Mouse (Mus musculus): Measurements from ENCODE around the gene Cldnd2.
"Not testable (repeated sequence)": the region's sequence is repeated elsewhere in the genome, so short reads cannot be mapped to it uniquely, and the experiment has no call there.

The Cldnd2 gene

DNA sequence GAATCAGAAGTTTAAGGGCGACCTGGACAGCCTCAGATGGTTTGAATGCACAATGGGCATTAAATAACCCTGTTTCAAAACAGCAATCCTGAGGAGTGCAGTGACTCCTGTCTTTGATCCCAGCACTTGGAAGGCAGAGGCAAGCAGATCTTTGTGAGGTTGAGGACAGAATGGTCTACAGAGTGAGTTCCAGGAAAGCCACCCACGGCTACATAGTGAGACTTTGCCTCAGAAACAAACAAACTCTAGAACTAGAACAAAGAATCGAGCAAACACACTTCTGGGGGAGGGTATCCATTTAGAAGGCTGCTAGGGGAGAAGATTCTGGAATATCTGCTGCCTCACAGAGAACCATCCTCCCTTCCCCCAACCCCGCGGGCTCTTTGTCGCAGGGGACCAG is at the start of gene Cldnd2:
Cldnd2 (plus strand) TSS at position 301 of the 400 bp plus-strand sequence.
- DNase-seq (ENCODE audit: inconsistent age in 2 of 2, low spot score in 1 of 2) = no peak

DNA sequence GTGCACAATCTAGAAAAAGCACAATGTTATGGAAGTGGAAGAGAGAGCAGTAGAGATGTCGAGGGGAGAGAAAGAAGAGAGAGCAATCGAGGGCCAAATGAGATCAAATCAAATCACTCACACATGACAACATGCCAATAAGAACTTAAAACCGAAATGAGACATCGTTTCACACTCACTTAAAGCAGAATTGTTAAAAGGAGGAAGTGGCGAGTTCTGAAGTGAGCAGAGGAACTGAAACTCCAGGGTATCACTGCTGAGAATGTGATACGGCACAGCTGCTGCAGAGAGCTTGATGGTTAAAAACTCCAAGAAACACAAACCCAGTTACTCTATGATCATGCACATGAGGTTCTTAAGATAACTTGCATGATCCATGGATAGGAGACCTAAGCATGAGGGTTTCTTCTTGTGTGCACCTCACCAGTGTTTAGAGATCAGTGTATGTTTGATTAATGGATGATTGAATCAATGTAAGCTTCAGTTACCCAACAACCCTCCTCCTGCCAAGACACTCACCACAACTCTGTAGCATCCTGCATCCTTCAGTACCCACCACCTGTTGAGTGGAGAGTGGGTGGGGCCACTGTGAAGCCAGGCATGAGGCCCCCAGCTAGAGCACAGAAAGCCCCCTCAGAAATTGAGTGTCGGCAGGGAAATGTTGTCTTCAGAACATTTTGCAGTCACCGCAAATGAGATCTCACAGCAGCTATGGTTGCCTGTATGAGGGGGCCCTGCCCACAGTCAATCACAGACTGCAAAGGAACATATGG is 48.0 kb upstream of the Cldnd2 start:
- no peak for DNase-seq (ENCODE audit: inconsistent age in 2 of 2, low spot score in 1 of 2)

DNA sequence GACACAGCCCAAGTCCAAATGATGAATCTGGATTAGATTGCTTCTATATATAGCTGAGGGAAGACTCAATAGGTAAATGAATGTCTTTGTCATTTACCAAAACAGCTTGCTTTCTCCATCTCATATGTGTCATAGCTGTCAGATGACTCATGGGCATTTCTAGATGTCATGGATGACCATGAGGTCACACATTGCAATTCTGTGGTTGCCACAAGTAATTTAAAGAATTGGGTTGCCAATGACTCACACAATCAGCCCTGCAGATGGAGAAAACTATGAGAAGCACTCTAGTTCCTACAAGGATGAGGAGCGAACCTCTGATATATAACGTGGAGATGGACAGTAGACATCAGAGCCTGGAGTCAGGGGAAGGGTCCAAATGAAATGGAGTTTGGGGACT is 41.1 kb upstream of the Cldnd2 start:
- no peak for DNase-seq (ENCODE audit: inconsistent age in 2 of 2, low spot score in 1 of 2)

DNA sequence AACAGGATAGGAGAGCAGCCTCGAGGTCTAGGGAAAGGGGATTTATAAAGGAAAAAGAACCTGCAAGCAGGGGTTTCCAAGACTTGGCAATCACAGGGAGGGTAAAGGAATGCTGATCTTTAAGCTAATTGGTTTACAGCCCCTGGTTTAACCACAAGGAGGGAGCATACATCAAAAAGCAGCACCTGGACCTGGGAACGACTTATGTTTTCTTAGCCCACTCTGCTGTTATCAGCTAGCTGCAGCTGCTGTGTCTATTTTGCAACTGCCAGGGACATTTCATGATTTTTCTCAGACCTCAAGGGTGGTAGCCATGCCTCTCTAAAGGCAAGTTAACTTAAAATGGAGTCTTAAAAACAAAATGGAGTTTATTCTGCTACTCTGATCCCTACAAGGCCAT is 37.9 kb upstream of the Cldnd2 start:
- no peak for DNase-seq (ENCODE audit: inconsistent age in 2 of 2, low spot score in 1 of 2)

DNA sequence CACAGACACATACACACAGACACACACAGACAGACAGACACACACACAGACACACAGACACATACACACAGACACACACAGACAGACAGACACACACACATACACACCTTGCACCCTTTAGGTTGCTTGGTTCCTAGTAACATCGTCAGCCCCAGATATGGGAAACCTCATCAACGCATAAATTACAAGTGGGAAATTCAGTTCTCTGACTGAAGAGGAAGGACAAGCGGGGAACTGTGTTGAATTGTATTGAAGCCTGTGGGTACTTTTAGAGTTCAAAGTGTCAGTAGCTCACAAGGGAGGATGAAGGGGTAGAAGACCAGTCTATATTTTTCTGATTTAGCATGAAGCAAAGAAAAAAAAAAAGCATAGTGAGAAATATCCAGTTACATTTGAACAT is 33.0 kb upstream of the Cldnd2 start:
- no peak for DNase-seq (ENCODE audit: inconsistent age in 2 of 2, low spot score in 1 of 2)

DNA sequence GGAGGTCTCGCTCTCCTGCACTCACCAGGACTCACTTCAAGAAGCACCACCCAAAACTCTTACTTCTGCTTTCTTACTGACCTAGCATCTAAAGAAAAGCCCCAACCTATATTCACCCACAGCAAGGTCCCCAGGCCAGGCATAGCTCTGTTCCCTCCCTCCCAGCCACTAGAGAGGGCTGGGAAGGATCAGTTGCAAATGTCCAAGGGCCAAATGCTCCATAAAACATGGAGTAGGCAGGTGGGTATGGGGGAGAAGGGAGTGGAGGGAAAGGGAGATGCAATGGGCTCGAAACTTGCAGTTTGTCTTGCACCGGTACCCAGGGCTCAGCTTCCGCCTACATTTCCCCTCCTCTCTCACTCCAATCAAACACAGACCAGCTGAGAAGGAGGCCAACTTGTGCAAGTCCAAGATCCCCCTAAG is 32.4 kb upstream of the Cldnd2 start, which contains the start of gene Siglecg:
Siglecg (plus strand) TSS at position 74 of the 423 bp plus-strand sequence.
- no peak for DNase-seq (ENCODE audit: inconsistent age in 2 of 2, low spot score in 1 of 2)

DNA sequence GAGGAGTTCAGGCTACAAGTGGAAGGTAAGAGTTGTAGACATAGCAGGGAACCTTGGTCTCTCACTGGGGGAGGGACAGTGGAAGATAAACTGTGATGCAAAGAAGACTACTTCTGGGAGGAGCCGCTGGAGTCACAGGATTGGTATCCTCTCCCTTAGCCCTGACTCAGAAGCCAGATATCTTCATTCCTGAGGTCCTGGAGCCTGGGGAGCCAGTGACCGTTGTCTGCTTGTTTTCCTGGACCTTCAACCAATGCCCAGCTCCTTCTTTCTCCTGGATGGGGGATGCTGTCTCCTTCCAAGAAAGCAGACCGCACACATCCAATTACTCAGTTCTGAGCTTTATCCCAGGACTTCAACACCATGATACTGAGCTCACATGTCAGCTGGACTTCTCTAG is 31.5 kb upstream of the Cldnd2 start:
- DNase-seq (ENCODE audit: inconsistent age in 2 of 2, low spot score in 1 of 2) = no peak

DNA sequence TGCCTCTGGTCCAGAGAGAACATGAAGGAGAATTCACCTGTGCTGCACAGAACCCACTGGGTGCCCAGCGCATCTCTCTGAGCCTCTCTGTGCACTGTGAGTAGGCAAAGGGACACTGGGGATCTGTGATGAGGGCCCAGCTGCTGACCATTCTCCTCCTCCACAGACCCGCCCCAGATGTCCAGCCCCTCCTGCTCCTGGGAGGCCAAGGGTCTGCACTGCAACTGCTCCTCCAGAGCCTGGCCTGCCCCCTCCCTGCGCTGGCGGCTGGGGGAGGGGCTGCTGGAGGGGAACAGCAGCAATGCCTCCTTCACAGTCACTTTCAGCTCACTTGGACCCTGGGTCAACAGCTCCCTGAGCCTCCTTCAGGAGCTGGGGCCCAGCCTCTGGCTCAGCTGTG is 28.9 kb upstream of the Cldnd2 start:
- DNase-seq (ENCODE audit: inconsistent age in 2 of 2, low spot score in 1 of 2) = not testable (repeated sequence)

DNA sequence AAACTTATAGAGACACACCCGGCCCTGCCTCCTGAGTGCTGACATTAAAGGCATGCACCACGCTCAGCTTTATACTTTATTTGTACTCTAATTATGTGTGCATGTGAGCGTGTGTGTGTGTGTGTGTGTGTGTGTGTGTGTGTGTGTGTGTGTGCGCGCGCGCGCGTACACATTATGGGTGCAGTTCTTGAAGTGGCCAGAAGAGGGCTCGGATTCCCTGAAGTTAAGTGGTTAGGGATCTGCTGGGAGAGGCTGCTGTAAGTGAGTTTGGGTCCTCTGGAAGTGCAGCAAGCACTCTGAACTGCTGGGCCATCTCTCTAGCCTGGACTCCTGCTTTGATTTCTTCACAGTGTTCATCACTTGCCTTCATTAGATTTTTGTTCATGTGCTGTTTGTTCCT is 23.3 kb upstream of the Cldnd2 start:
- no peak for DNase-seq (ENCODE audit: inconsistent age in 2 of 2, low spot score in 1 of 2)

DNA sequence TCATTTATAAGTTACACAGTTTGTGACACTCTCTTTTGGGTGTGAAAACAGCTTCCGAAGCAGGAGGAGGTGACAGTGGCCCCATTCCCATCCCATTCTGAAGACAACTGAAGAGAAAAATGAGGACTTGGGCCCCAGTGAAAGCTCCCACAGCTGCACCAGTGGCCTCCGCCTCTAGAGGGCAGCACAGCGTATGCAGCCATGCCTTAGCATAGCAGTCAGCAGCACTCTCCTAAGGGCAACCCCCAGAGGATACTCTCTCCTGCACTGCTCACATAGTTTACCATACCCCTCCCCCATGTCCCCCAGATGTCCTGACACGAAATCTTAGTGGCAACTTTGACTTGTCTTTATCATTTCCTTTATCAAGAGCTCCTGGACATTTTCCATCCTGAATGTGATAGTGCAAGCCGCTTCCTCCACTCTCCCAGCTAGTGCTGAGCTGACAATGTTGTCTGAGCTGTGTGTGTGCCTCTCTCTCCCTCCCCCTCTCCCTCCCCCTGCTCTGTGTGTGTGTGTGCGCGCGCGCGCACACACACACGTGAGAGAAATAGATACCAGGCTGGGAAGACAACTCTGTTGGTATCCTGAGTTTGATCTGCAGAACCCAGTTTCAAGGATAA is 17.5 kb upstream of the Cldnd2 start:
- DNase-seq (ENCODE audit: inconsistent age in 2 of 2, low spot score in 1 of 2) = peak; percentile 80 to 94

DNA sequence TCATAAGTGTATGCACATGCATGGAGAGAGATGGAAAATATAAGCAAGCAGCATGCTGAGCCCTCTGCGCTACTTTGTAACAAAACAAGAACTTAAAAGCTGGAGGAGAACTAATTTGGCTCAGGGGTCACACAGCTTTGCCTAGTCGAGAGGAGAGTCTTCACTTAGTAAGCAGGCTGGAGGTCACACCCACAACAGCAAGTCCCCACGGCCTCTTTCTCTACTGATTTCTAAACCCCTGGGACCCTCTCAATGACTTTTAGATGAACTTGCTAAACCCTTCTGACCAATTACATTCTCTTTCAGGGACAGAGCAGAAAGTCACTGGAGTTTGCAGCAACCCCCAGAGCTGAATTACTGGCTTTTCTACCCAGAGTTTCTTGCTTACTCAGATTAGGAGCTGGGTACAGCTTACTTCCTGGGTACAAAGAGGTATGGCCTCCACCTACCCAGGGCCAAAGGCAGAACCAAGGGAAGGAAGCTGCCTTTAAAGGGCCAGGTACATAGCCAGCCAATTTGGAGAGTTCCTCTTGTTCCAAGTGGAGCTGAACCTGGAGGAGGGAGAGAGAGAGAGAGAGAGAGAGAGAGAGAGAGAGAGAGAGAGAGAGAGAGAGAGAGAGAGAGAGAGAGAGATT is 16.5 kb upstream of the Cldnd2 start:
- DNase-seq (ENCODE audit: inconsistent age in 2 of 2, low spot score in 1 of 2) = peak in 1 of 2 experiments; percentile 34

DNA sequence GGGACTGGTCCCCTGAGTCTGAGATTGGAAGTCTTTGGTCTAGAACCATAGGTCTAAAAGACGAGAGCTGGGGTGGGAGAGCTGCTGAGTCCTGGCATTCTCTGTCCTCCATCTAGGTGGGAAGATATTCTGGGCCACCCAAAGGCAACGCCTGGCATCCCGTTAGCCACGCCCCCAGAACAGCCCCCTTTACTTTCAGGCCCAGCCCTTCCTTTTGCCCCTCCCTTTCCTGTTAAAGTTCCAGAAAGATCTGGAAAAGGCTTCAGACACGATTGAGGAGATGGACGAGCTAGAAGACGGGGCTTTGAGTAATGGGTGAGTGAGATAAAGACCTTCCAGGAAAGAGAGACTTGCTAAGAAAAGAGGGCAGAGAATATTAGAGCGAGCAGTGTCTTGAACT is 13.2 kb upstream of the Cldnd2 start, which contains the start of gene Lim2:
Lim2 (plus strand) TSS at position 265 of the 400 bp plus-strand sequence.
- no peak for DNase-seq (ENCODE audit: inconsistent age in 2 of 2, low spot score in 1 of 2)

DNA sequence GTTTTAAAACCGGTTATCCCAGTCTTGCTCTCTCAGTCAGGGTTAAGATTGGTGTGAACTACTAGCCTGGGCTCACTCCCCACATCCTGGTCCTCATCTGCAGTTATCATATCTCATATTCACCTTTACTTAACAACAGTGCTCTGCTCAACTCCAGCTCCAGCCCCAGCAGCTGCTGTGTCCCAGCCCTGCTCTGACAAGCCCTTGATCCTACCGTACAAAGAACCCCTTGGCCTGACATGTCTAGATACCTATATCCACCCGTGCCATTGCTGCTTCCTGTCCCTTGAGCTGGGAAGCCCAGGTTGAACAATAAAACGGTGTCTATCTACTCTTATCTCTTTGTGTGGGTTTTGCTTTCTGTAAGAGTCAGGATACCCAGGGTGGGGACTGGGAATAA is 11.1 kb upstream of the Cldnd2 start:
- DNase-seq (ENCODE audit: inconsistent age in 2 of 2, low spot score in 1 of 2) = peak in 1 of 2 experiments; percentile 64

DNA sequence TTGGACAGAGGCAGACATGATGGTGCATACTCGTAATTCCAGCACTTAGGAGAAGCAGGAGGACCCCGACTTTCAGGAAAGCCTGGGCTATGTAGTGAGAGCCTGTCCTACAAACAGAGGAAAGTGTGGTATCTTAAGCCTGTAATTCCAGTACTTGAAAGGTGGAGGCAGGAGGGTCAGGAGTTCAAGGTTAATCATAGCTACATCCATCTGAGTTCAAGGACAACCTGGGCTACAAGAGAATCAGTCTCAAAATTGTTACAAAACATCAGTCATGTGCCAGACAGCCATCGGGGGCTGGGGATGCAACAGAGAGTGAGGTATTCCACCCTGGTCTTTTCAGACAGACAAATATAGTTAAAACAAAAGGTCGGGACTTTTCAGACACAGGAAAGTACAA is 7.7 kb upstream of the Cldnd2 start:
- DNase-seq (ENCODE audit: inconsistent age in 2 of 2, low spot score in 1 of 2) = peak in 1 of 2 experiments; percentile 16

DNA sequence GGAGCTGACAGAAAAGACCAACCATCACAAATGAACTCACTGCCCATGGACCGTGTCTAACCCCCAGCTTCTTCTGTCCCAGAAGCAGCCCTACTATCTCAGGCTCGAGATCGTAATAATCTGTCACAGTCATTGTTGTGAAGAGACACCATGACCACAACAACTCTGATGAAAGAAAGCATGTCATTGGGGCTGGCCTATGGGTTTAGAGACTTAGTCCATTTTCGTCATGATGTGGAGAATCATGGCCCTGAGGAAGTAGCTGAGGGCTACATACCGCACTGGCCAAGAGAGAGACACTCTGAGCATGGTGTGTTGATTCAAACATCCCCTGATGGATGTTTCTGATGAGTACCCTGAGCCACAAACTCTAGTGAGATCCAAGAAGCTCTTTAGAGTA is 5.9 kb upstream of the Cldnd2 start:
- no peak for DNase-seq (ENCODE audit: inconsistent age in 2 of 2, low spot score in 1 of 2)

DNA sequence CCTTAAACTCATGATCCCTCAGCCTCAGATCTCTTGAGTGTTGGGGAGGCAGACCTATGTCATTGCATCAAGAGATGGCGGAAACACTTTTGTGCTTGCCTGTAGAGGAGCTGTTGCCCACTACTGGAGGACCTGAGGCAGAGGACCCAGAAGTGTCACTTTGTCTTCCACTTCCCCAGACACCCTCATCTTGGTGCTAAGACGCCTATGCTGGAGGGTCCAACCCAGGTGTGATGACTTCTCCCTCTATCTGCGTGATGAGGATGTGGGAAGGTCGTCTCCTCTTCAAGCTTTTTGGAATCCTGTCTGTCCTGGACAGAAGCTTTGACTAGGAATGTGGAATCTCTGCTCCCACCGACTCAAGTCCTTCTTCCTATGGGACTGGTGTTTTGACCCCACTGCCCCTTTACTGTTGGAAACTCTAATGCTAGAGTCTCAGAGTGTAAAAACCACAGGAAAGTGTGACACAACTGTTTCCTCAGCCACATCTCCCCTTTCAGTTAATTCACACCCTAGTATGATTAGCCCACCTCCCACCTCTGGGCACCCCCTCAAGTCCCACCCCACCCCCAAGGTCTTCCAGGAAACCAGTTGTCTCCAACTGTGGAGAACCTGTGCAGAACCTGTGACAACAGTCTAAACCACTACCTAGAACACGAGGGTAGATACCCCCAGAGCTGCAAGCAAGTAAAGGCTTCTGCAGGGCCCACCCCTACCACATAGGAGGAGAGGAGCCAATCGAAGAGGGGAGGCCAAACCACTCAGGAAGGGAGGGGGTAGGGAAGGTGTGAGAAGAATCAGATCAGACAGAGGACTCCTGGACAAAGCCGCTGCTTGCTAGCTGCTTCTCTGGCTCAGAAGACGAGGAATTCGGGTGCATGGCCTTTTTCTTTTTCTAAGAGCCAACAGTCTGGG is 4.0 kb upstream of the Cldnd2 start, which contains the start of gene Nkg7:
Nkg7 (plus strand) TSS at position 733 of the 915 bp plus-strand sequence.
- DNase-seq (ENCODE audit: inconsistent age in 2 of 2, low spot score in 1 of 2) = no peak

DNA sequence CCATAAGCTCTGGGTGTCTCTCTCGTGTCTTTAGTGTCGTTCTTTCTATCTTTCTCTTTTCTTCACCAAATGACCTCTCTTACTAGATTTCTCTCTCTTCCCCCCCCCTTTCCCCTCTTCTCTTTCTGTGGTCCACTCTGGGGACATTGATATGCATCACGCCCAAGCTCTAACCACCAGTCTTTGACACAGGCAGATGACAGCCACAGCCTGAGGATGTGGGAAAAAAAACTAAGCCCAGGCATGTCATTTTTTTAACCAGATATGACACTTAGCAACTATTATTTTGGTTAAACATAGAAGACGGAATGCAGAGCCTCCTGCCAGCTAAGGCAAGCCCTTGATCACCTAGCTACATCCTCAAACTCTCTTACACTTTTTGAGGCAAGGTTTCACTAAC is 2.0 kb upstream of the Cldnd2 start:
- DNase-seq (ENCODE audit: inconsistent age in 2 of 2, low spot score in 1 of 2) = no peak

DNA sequence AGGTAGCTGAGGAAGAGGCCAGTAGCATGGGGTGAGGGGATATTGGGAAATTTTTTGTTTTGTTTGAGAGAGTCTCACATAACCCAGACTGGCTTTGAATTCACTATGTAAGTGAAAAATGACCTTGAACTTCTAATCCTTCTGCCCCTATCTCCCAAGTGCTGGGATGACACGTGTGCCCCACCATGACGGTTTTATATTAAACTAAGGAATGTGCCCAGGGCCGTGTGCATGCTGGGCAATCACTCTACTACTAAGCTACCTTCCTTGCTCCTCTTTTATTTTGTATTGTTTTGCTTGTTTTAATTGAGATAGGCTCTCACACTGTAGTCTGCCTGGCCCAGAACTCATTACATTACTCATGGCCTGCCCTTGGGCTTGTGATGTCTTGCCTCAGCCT is 489 bp downstream of the Cldnd2 start:
- DNase-seq (ENCODE audit: inconsistent age in 2 of 2, low spot score in 1 of 2) = no peak

DNA sequence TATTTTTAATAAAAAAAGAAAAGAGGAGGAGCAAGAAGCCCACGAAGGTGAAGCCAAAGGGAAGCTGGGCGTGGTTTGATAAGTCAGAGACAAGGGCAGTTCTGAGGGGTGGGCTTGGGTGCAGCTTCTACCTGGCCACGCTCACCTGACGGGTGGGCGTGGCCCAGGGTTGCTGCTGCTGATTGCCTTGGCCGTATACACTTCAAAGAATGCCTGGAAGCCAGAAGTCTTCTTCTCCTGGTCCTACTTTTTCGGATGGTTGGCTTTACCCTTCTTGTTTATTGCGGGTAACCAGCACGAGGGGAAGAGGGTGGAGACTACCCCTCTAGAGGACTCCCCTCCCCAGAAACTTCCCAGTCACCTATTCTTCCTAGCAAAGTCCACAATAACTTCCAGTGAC is 2.1 kb downstream of the Cldnd2 start:
- no peak for DNase-seq (ENCODE audit: inconsistent age in 2 of 2, low spot score in 1 of 2)

DNA sequence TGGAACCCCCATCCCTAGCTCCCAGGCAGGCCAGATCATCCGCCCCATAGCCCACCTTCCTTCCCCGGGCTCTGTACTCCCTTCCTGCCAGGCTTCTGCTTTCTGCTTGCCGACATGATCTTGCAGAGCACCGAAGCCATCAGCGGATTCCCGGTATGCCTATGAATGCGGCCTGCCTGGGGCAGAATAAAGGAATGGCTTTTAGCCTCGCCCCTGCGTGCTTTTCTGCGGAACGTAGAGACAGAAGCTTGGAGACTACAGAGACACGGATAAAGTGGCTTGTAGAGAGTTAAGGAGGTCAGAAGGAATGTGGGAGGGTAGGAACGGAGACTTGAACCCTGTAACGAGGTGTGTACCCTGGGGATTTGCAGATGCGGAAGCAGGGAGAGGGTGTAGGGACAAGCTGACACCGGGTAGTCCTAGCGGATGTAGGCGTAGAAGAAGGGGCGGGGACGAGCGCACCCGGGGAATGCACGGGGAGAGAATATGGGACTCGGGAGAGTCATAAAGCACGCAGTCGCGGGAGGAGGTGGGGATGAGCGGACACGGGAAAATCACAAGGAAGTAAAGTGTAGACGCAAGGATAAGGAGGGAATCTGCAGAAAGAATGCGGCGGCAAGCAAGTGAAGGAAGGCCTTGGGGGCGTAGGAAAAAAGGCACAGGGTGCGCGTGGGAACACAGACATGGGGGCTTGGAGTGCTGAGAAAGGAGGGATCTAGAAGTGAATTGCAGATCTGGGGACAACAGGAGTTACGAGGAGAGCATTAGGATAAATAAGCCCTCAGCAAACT is 2.7 kb downstream of the Cldnd2 start:
- peak; percentile 90 to 96 for DNase-seq (ENCODE audit: inconsistent age in 2 of 2, low spot score in 1 of 2)

Data from adrenal gland, adult (tissue).